In the genomic region with DNA sequence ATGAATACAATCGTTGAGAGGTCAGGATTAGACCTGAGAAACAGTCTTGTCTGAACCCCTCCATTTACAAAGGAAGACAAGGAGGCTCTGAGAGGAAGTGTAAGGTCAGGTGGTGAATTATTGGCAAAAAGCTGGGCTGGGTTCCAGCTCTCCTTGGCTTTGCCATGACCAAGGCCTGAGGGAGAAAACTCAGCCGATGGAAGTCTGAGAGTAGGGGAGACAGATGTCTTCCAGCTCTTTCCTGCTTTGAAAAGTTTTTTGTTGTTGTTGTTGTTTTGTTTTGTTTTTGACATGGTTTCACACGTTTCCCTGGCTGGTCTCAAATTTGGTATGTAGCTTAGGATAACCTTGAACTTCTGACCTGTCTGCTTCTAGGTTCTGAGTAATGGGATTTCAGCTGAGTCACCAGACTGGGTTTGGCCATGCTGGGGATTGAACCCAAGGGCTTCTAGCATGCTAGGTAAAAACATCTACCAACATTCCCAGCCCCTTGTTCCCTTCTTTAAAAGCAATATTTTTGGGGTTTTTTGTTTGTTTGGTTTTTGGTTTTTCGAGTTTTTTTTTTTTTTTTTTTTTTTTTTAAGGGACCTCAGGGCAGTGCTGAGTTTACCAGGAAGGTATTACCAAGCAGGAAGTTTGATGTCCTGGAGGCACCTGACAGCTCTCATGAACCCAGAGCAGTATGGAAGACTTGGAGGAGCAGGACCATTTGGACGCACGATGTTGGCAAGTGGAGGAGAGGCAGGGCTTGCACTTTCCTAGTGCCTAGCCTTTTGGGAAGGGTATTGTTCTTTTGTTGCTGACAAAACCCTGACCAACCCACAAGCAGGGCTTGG, we compare ENCODE assay signal across 8 mouse cellular contexts. TPM values are rescaled to one million over a fixed set of nuclear protein-coding genes. Genes with fewer than 3 reads are reported as not detected.
DNase-seq lines count a peak whose midpoint lies in the region; ATAC-seq and TF ChIP-seq lines count a peak whose summit lies in the region.

No protein-coding gene starts in this region.

- no peak for TF ChIP-seq CTCF in MEL (IDR thresholded peaks at IDR 0.05 in 2 of 3, conservative IDR thresholded peaks at IDR 0.05 in 1 of 3; ENCODE audit: control insufficient read depth in 1 of 3, insufficient read depth in 1 of 3, low read depth in 2 of 3, low read length in 3 of 3, poor library complexity in 1 of 3, severe bottlenecking in 1 of 3)

- no peak for TF ChIP-seq RAD21 in MEL (IDR thresholded peaks at IDR 0.05; ENCODE audit: low read depth, low read length)

- H3K9ac ChIP-seq in heart, embryonic 11.5 days (ENCODE audit: low read depth, low read length): no peak overlapping the region; the same call in 1 of the 2 replicates
- H3K9ac ChIP-seq in MEL (ENCODE audit: control insufficient read depth, low read depth, low read length, poor library complexity, severe bottlenecking): peak overlapping the region; percentile 48
- H3K9ac ChIP-seq in forebrain, embryonic 15.5 days (replicated peaks): no peak overlapping the region
- H3K9ac ChIP-seq in stomach, embryonic 16.5 days (ENCODE audit: low read length): 0 out of 2 replicates have a peak overlapping the region, but pooled peaks have one; percentile 19

- ATAC-seq in heart, embryonic 11.5 days (replicated peaks; ENCODE audit: insufficient number of reproducible peaks, low FRiP score, low TSS enrichment): no peak
- no peak for ATAC-seq in forebrain, embryonic 15.5 days (replicated peaks)
- no peak for ATAC-seq in stomach, embryonic 16.5 days (ENCODE audit: insufficient read depth, low FRiP score)

- no peaks in the 10 kb centered on the region for H3K9me3 ChIP-seq in heart, embryonic 11.5 days (replicated peaks; ENCODE audit: control insufficient read depth, low read length)
- no peaks in the 10 kb centered on the region for H3K9me3 ChIP-seq in MEL (replicated peaks; ENCODE audit: insufficient read depth, low read length)
- no peaks in the 10 kb centered on the region for H3K9me3 ChIP-seq in forebrain, embryonic 15.5 days
- H3K9me3 ChIP-seq in limb, embryonic 10.5 days (replicated peaks): no peaks in the 10 kb centered on the region
- no peaks in the 10 kb centered on the region for H3K9me3 ChIP-seq in stomach, embryonic 16.5 days (replicated peaks; ENCODE audit: control insufficient read depth, low read length)

- no peak overlapping the region for H3K4me3 ChIP-seq in heart, embryonic 11.5 days (ENCODE audit: low read depth, low read length)
- H3K4me3 ChIP-seq in MEL (ENCODE audit: control insufficient read depth in 1 of 2, insufficient read depth in 1 of 2, low read depth in 2 of 2, low read length in 2 of 2): peak overlapping the region; percentile 37 to 79
- H3K4me3 ChIP-seq in forebrain, embryonic 15.5 days: no peak overlapping the region
- no peak overlapping the region for H3K4me3 ChIP-seq in limb, embryonic 10.5 days
- no peak overlapping the region for H3K4me3 ChIP-seq in stomach, embryonic 16.5 days (replicated peaks; ENCODE audit: low read length)

- no peak overlapping the region for H3K4me2 ChIP-seq in heart, embryonic 11.5 days
- no peak overlapping the region for H3K4me2 ChIP-seq in forebrain, embryonic 15.5 days (replicated peaks)
- 0 out of 2 replicates have a peak overlapping the region, but pooled peaks have one; percentile 51 for H3K4me2 ChIP-seq in stomach, embryonic 16.5 days (ENCODE audit: low read depth, low read length)

- no peaks in the 10 kb centered on the region for H3K36me3 ChIP-seq in heart, embryonic 11.5 days (ENCODE audit: control insufficient read depth, insufficient read depth, low read length)
- H3K36me3 ChIP-seq in MEL (ENCODE audit: control insufficient read depth in 1 of 2, insufficient read depth in 2 of 2, low read length in 2 of 2): peaks cover 0 to 10% of the 10 kb centered on the region in 2 experiments; a peak in 2 of 4 replicates
- no peaks in the 10 kb centered on the region for H3K36me3 ChIP-seq in forebrain, embryonic 15.5 days
- H3K36me3 ChIP-seq in limb, embryonic 10.5 days: no peaks in the 10 kb centered on the region
- no peaks in the 10 kb centered on the region for H3K36me3 ChIP-seq in stomach, embryonic 16.5 days (ENCODE audit: control insufficient read depth, insufficient read depth, low read length)

- H3K79me2 ChIP-seq in MEL (ENCODE audit: control insufficient read depth, insufficient read depth, low read length, poor library complexity): no peaks in the 10 kb centered on the region

- no peak for TF ChIP-seq EP300 in MEL (IDR thresholded peaks at IDR 0.05; ENCODE audit: low read depth in 1 of 2, low read length in 2 of 2)

- intact Hi-C loops in heart, postnatal 14 days (cut with DNase I): loop anchor here (2.0 kb wide), 1 partner anchor 59 kb away; the partner anchor contains the start of gene Irf2bpl

- peak overlapping the region; percentile 97 for H3K27ac ChIP-seq in heart, embryonic 11.5 days (ENCODE audit: low read depth, low read length)
- peak overlapping the region; percentile 83 for H3K27ac ChIP-seq in MEL (ENCODE audit: control insufficient read depth, low read depth, low read length)
- H3K27ac ChIP-seq in forebrain, embryonic 15.5 days (replicated peaks): peak overlapping the region; percentile 97
- H3K27ac ChIP-seq in limb, embryonic 10.5 days: peak overlapping the region; percentile 42
- peak overlapping the region; percentile 95 for H3K27ac ChIP-seq in stomach, embryonic 16.5 days (ENCODE audit: low read length)

- TF ChIP-seq POLR2A in MEL (IDR thresholded peaks at IDR 0.05; ENCODE audit: control insufficient read depth in 1 of 2, insufficient read depth in 1 of 2, low read depth in 1 of 2, low read length in 2 of 2, poor library complexity in 1 of 2): no peak; a peak in 1 of 4 replicates

- H3K4me1 ChIP-seq in heart, embryonic 11.5 days (ENCODE audit: control insufficient read depth, insufficient read depth, low read length): peaks cover 56% of the 10 kb centered on the region
- peaks cover 14 to 26% of the 10 kb centered on the region in 2 experiments for H3K4me1 ChIP-seq in MEL (ENCODE audit: control insufficient read depth in 1 of 2, insufficient read depth in 2 of 2, low read length in 2 of 2)
- peaks cover 70% of the 10 kb centered on the region for H3K4me1 ChIP-seq in forebrain, embryonic 15.5 days
- H3K4me1 ChIP-seq in limb, embryonic 10.5 days: peaks cover 61% of the 10 kb centered on the region
- H3K4me1 ChIP-seq in stomach, embryonic 16.5 days (ENCODE audit: control insufficient read depth, insufficient read depth, low read length): peaks cover 38% of the 10 kb centered on the region

- no peak for DNase-seq in heart, postnatal 14 days
- DNase-seq in MEL (ENCODE audit: low read depth, low spot score): no peak
- DNase-seq in limb, embryonic 10.5 days (ENCODE audit: low spot score): no peak
- no peak for DNase-seq in c-Kit-positive CD71-positive TER-119-positive erythroid progenitor cells, embryonic 14.5 days (ENCODE audit: low spot score)
- DNase-seq in right cerebral cortex, postnatal 25 days: no peak

- H3K27me3 ChIP-seq in heart, embryonic 11.5 days (ENCODE audit: control insufficient read depth, insufficient read depth, low read length): no peaks in the 10 kb centered on the region
- H3K27me3 ChIP-seq in MEL (ENCODE audit: control insufficient read depth in 1 of 2, insufficient read depth in 2 of 2, low read length in 2 of 2): no peaks in the 10 kb centered on the region
- H3K27me3 ChIP-seq in forebrain, embryonic 15.5 days: no peaks in the 10 kb centered on the region
- no peaks in the 10 kb centered on the region for H3K27me3 ChIP-seq in limb, embryonic 10.5 days (ENCODE audit: low read depth, poor library complexity, severe bottlenecking)
- H3K27me3 ChIP-seq in stomach, embryonic 16.5 days (ENCODE audit: control insufficient read depth, insufficient read depth, low read length): no peaks in the 10 kb centered on the region

- WGBS in heart, embryonic 11.5 days (ENCODE audit: insufficient replicate concordance): 60% methylated on average over 6 of the region's 6 CpGs
- 30% methylated on average over 6 of the region's 6 CpGs for WGBS in forebrain, embryonic 15.5 days
- WGBS in limb, embryonic 10.5 days: 74% methylated on average over 6 of the region's 6 CpGs
- WGBS in stomach, embryonic 16.5 days: 46% methylated on average over 6 of the region's 6 CpGs

TF ChIP-seq in MEL, 35 proteins besides CTCF, POLR2A, EP300 and RAD21 (continues in another document):
- TF ChIP-seq SMC3 (IDR thresholded peaks at IDR 0.05; ENCODE audit: low read depth, low read length) (no peak), UBTF (IDR thresholded peaks at IDR 0.05; ENCODE audit: borderline replicate concordance, insufficient read depth, low read depth, low read length) (no peak), BHLHE40 (IDR thresholded peaks at IDR 0.05; ENCODE audit: borderline replicate concordance, low read depth, low read length) (peak; percentile 4; the same call in 1 of the 2 replicates), MAX (IDR thresholded peaks at IDR 0.05; ENCODE audit: low read length) (0 out of 2 replicates have a peak, but pooled peaks have one; percentile 25), USF1 (IDR thresholded peaks at IDR 0.05; ENCODE audit: low read depth, low read length) (peak; percentile 69), MAZ (IDR thresholded peaks at IDR 0.05; ENCODE audit: low read depth, low read length) (no peak), USF2 (IDR thresholded peaks at IDR 0.05; ENCODE audit: borderline replicate concordance in 1 of 2, insufficient read depth in 1 of 2, low read depth in 1 of 2, low read length in 2 of 2) (no peak), E2F4 (IDR thresholded peaks at IDR 0.05; ENCODE audit: borderline replicate concordance, low read depth, low read length) (no peak), MXI1 (IDR thresholded peaks at IDR 0.05; ENCODE audit: low read depth, low read length) (no peak), ZNF384 (IDR thresholded peaks at IDR 0.05; ENCODE audit: low read depth, low read length) (peak; percentile 65), SIN3A (IDR thresholded peaks at IDR 0.05; ENCODE audit: low read length) (no peak; the same call in 1 of the 2 replicates), NELFE (IDR thresholded peaks at IDR 0.05; ENCODE audit: low read depth, low read length) (no peak; the same call in 1 of the 2 replicates), ETS1 (IDR thresholded peaks at IDR 0.05; ENCODE audit: low read depth, low read length) (peak; percentile 47), ELF1 (IDR thresholded peaks at IDR 0.05; ENCODE audit: low read depth, low read length) (no peak)

RNA-seq across cellular contexts. Expression of gene Irf2bpl, which starts 58.8 kb away (rescaled TPM):
- 18.9 and 26.9 TPM in 2 replicates for polyA plus RNA-seq in heart, embryonic 11.5 days (2014; fragmentation: Nextera tagmentation; extraction: Ambion mirVana)
- total RNA-seq in heart, postnatal 14 days (2021): 10 to 100 TPM; 44.7 to 51.8 TPM
- total RNA-seq in MEL (2012; rRNA removed): 6.9 and 8.2 TPM in 2 replicates
- 1 to 10 TPM in 1 of 2 experiments, not detected in 1; 8.0 TPM for polyA plus RNA-seq in MEL (2012; ENCODE audit: insufficient read depth in 1 of 2, insufficient read length in 2 of 2, low read depth in 1 of 2, low replicate concordance in 2 of 2, missing spikeins in 1 of 2)
- 94.9 and 95.8 TPM in 2 replicates for polyA plus RNA-seq in forebrain, embryonic 15.5 days (2015; fragmentation: Nextera tagmentation; extraction: Ambion mirVana)
- polyA plus RNA-seq in limb, embryonic 10.5 days (2016; fragmentation: Nextera tagmentation; extraction: Ambion mirVana): 11.9 and 22.6 TPM in 2 replicates
- polyA plus RNA-seq in stomach, embryonic 16.5 days (2015; fragmentation: Nextera tagmentation; extraction: Ambion mirVana): 10.1 and 11.7 TPM in 2 replicates

Comparison
In these comparisons a context has a peak if more than half of its experiments do, and no peak if none do; other contexts are left out.
1. H3K27ac ChIP-seq: peak in every context shown above with its lines; median percentile 97 in heart, embryonic 11.5 days; 97 in forebrain, embryonic 15.5 days; 95 in stomach, embryonic 16.5 days; 83 in MEL; 42 in limb, embryonic 10.5 days.
2. H3K4me3 ChIP-seq: peak in MEL (2 of 2); none in heart, embryonic 11.5 days (single experiment), forebrain, embryonic 15.5 days (single experiment), limb, embryonic 10.5 days (single experiment) and stomach, embryonic 16.5 days (single experiment).
3. H3K9ac ChIP-seq: peak in MEL (single experiment) and stomach, embryonic 16.5 days (single experiment); none in heart, embryonic 11.5 days (single experiment) and forebrain, embryonic 15.5 days (single experiment).